ENCODE assay signal across 10 mouse cellular contexts in genomic region chr10:78007203-78007602, GRCm38 (mm10). TPM values are rescaled to one million over a fixed set of nuclear protein-coding genes. Genes with fewer than 3 reads are reported as not detected.
DNase-seq lines count a peak whose midpoint lies in the region; ATAC-seq and TF ChIP-seq lines count a peak whose summit lies in the region.
"Had no signal": no experiment of that assay in that cellular context is flagged by ENCODE, and none has a peak within 500 bp of the region (broad histone marks: within the 10 kb centered on the region; RNA-seq: fewer than 3 reads in every experiment).

No protein-coding gene starts in this region.

- ATAC-seq in lung, embryonic 15.5 days (ENCODE audit: borderline replicate concordance, extremely low read depth, low FRiP score, low TSS enrichment) = no peak
- no peak for ATAC-seq in forebrain, postnatal 0 days
- no peak for ATAC-seq in stomach, embryonic 14.5 days (ENCODE audit: insufficient number of reproducible peaks, insufficient read depth, low FRiP score, low read depth)

- H3K27ac ChIP-seq in lung, embryonic 15.5 days = no peak overlapping the region
- H3K27ac ChIP-seq in forebrain, postnatal 0 days (ENCODE audit: low read depth, low read length) = no peak overlapping the region
- no peak overlapping the region for H3K27ac ChIP-seq in stomach, embryonic 14.5 days (ENCODE audit: low read length)

- H3K9me3 ChIP-seq in lung, embryonic 15.5 days = no peaks in the 10 kb centered on the region
- H3K9me3 ChIP-seq in forebrain, postnatal 0 days (ENCODE audit: low read length) = no peaks in the 10 kb centered on the region
- H3K9me3 ChIP-seq in stomach, embryonic 14.5 days (ENCODE audit: control insufficient read depth, low read depth, low read length) = no peaks in the 10 kb centered on the region

- WGBS in lung, embryonic 15.5 days = 30% methylated on average over 7 of the region's 7 CpGs
- WGBS in forebrain, postnatal 0 days = 44% methylated on average over 7 of the region's 7 CpGs
- 28% methylated on average over 7 of the region's 7 CpGs for WGBS in stomach, embryonic 14.5 days

- H3K27me3 ChIP-seq in lung, embryonic 15.5 days = no peaks in the 10 kb centered on the region
- H3K27me3 ChIP-seq in forebrain, postnatal 0 days (ENCODE audit: insufficient read depth, low read length) = no peaks in the 10 kb centered on the region
- H3K27me3 ChIP-seq in stomach, embryonic 14.5 days (ENCODE audit: control insufficient read depth, insufficient read depth, low read length) = no peaks in the 10 kb centered on the region

- no peak for TF ChIP-seq CTCF in forebrain, postnatal 0 days (IDR thresholded peaks at IDR 0.05; ENCODE audit: low read depth)

- no peak overlapping the region; the same call in 1 of the 2 replicates for H3K9ac ChIP-seq in lung, embryonic 15.5 days
- H3K9ac ChIP-seq in forebrain, postnatal 0 days = 0 out of 2 replicates have a peak overlapping the region, but pooled peaks have one; percentile 3
- H3K9ac ChIP-seq in stomach, embryonic 14.5 days (replicated peaks; ENCODE audit: low read depth, low read length) = no peak overlapping the region; the same call in 1 of the 2 replicates

- peaks cover 32% of the 10 kb centered on the region for H3K4me1 ChIP-seq in lung, embryonic 15.5 days
- H3K4me1 ChIP-seq in forebrain, postnatal 0 days (ENCODE audit: insufficient read depth) = peaks cover 16% of the 10 kb centered on the region
- peaks cover 21% of the 10 kb centered on the region for H3K4me1 ChIP-seq in stomach, embryonic 14.5 days (ENCODE audit: control insufficient read depth, insufficient read depth, low read length)

- no peak for DNase-seq in lung, adult 18-20 months
- no peak for DNase-seq in forebrain, postnatal 0 days
- peak; percentile 57 for DNase-seq in liver
- no peak for DNase-seq in thymus, postnatal 0 days (ENCODE audit: low spot score)
- no peak for DNase-seq in spleen, postnatal 14 days (ENCODE audit: low spot score in 2 of 2)
- DNase-seq: kidney, postnatal 4 days; right cerebral cortex, postnatal 4 days had no signal

- no peak overlapping the region for H3K4me3 ChIP-seq in lung, embryonic 15.5 days
- H3K4me3 ChIP-seq in forebrain, postnatal 0 days (ENCODE audit: low read depth, low read length) = no peak overlapping the region
- H3K4me3 ChIP-seq in stomach, embryonic 14.5 days (ENCODE audit: low read depth, low read length) = no peak overlapping the region

- peaks cover 11% of the 10 kb centered on the region for H3K36me3 ChIP-seq in lung, embryonic 15.5 days
- H3K36me3 ChIP-seq in forebrain, postnatal 0 days (ENCODE audit: insufficient read depth) = peaks cover 5% of the 10 kb centered on the region; the same call in 1 of the 2 replicates
- H3K36me3 ChIP-seq in stomach, embryonic 14.5 days (ENCODE audit: control insufficient read depth, insufficient read depth, low read length) = peaks cover 27% of the 10 kb centered on the region

- H3K4me2 ChIP-seq in lung, embryonic 15.5 days = peak overlapping the region; percentile 86; the same call in 1 of the 2 replicates
- H3K4me2 ChIP-seq in forebrain, postnatal 0 days (ENCODE audit: low read depth) = no peak overlapping the region
- peak overlapping the region; percentile 92; the same call in 1 of the 2 replicates for H3K4me2 ChIP-seq in stomach, embryonic 14.5 days (replicated peaks; ENCODE audit: low read depth, low read length)

RNA-seq across cellular contexts. Expression of gene Pfkl, which starts 2.7 kb away (rescaled TPM):
- 171 and 179 TPM in 2 replicates for polyA plus RNA-seq in lung, embryonic 15.5 days (2015; fragmentation: Nextera tagmentation; extraction: Ambion mirVana)
- 85.6 and 112 TPM in 2 replicates for total RNA-seq in forebrain, postnatal 0 days (2014; rRNA removed)
- 57.3 and 72.9 TPM in 2 replicates for polyA plus RNA-seq in forebrain, postnatal 0 days (2015; fragmentation: Nextera tagmentation; extraction: Ambion mirVana)
- polyA plus RNA-seq in stomach, embryonic 14.5 days (2014; fragmentation: Nextera tagmentation; extraction: Ambion mirVana) = 161 and 196 TPM in 2 replicates
- 41.1 and 45.5 TPM in 2 replicates for polyA plus RNA-seq in thymus, postnatal 0 days (2015; fragmentation: Nextera tagmentation; extraction: Ambion mirVana)

RNA-seq across cellular contexts. Expression of gene 1810043G02Rik, which starts 28.9 kb away (rescaled TPM):
- polyA plus RNA-seq in lung, embryonic 15.5 days (2015; fragmentation: Nextera tagmentation; extraction: Ambion mirVana) = 25.4 and 25.6 TPM in 2 replicates
- 46.5 and 50.4 TPM in 2 replicates for total RNA-seq in forebrain, postnatal 0 days (2014; rRNA removed)
- polyA plus RNA-seq in forebrain, postnatal 0 days (2015; fragmentation: Nextera tagmentation; extraction: Ambion mirVana) = 54.5 and 56.8 TPM in 2 replicates
- polyA plus RNA-seq in stomach, embryonic 14.5 days (2014; fragmentation: Nextera tagmentation; extraction: Ambion mirVana) = 36.7 and 38.1 TPM in 2 replicates
- 20.9 and 21.0 TPM in 2 replicates for polyA plus RNA-seq in thymus, postnatal 0 days (2015; fragmentation: Nextera tagmentation; extraction: Ambion mirVana)

RNA-seq across cellular contexts. Expression of gene Dnmt3l, which starts 34.5 kb away (rescaled TPM):
- polyA plus RNA-seq in lung, embryonic 15.5 days (2015; fragmentation: Nextera tagmentation; extraction: Ambion mirVana) = 1.9 and 2.2 TPM in 2 replicates
- not detected in 2 replicates for total RNA-seq in forebrain, postnatal 0 days (2014; rRNA removed)
- not detected in 2 replicates for polyA plus RNA-seq in forebrain, postnatal 0 days (2015; fragmentation: Nextera tagmentation; extraction: Ambion mirVana)
- 0.71 TPM in 1 of 2 replicates, not detected in the other for polyA plus RNA-seq in stomach, embryonic 14.5 days (2014; fragmentation: Nextera tagmentation; extraction: Ambion mirVana)
- 0.69 and 1.1 TPM in 2 replicates for polyA plus RNA-seq in thymus, postnatal 0 days (2015; fragmentation: Nextera tagmentation; extraction: Ambion mirVana)
- polyA plus RNA-seq: brain, embryonic 14.5 days had no signal

RNA-seq across cellular contexts. Expression of gene Aire, which starts 36.2 kb away (rescaled TPM):
- polyA plus RNA-seq in lung, embryonic 15.5 days (2015; fragmentation: Nextera tagmentation; extraction: Ambion mirVana) = 2.1 and 2.7 TPM in 2 replicates
- total RNA-seq in forebrain, postnatal 0 days (2014; rRNA removed) = 0.15 TPM in 1 of 2 replicates, not detected in the other
- polyA plus RNA-seq in forebrain, postnatal 0 days (2015; fragmentation: Nextera tagmentation; extraction: Ambion mirVana) = 0.14 and 0.29 TPM in 2 replicates
- polyA plus RNA-seq in stomach, embryonic 14.5 days (2014; fragmentation: Nextera tagmentation; extraction: Ambion mirVana) = 0.27 and 0.56 TPM in 2 replicates
- 8.8 and 10.1 TPM in 2 replicates for polyA plus RNA-seq in thymus, postnatal 0 days (2015; fragmentation: Nextera tagmentation; extraction: Ambion mirVana)

RNA-seq across cellular contexts. Expression of gene Trpm2, which starts 36.8 kb away (rescaled TPM):
- polyA plus RNA-seq in lung, embryonic 15.5 days (2015; fragmentation: Nextera tagmentation; extraction: Ambion mirVana) = 0.72 and 1.6 TPM in 2 replicates
- 5.5 and 8.7 TPM in 2 replicates for total RNA-seq in forebrain, postnatal 0 days (2014; rRNA removed)
- polyA plus RNA-seq in forebrain, postnatal 0 days (2015; fragmentation: Nextera tagmentation; extraction: Ambion mirVana) = 2.4 and 4.5 TPM in 2 replicates
- polyA plus RNA-seq in stomach, embryonic 14.5 days (2014; fragmentation: Nextera tagmentation; extraction: Ambion mirVana) = 1.5 TPM in 2 replicates
- polyA plus RNA-seq in thymus, postnatal 0 days (2015; fragmentation: Nextera tagmentation; extraction: Ambion mirVana) = 18.1 and 21.8 TPM in 2 replicates
